ENCODE assay signal across 20 mouse cellular contexts in genomic region chr2:102385328-102385902, GRCm38 (mm10). TPM values are rescaled to one million over a fixed set of nuclear protein-coding genes. Genes with fewer than 3 reads are reported as not detected.
DNase-seq lines count a peak whose midpoint lies in the region; TF ChIP-seq lines count a peak whose summit lies in the region.
"Had no signal": no experiment of that assay in that cellular context is flagged by ENCODE, and none has a peak within 500 bp of the region (broad histone marks: within the 10 kb centered on the region; RNA-seq: fewer than 3 reads in every experiment).

No protein-coding gene starts in this region.

- no peak overlapping the region for H3K9ac ChIP-seq in CH12.LX (ENCODE audit: insufficient read depth, low read depth)
- H3K9ac ChIP-seq in ES-E14 (ENCODE audit: insufficient read depth, low read depth, low read length, poor library complexity, severe bottlenecking): no peak overlapping the region
- H3K9ac ChIP-seq in MEL (ENCODE audit: control insufficient read depth, low read depth, low read length, poor library complexity, severe bottlenecking): no peak overlapping the region

- peaks cover 5 to 55% of the 10 kb centered on the region in 2 experiments; a peak in 3 of 4 replicates for H3K4me1 ChIP-seq in CH12.LX (ENCODE audit: control insufficient read depth in 1 of 2, insufficient read depth in 2 of 2)
- no peaks in the 10 kb centered on the region for H3K4me1 ChIP-seq in ES-E14 (ENCODE audit: control insufficient read depth in 2 of 2, insufficient read depth in 2 of 2, low read length in 2 of 2, poor library complexity in 1 of 2)
- peaks cover 4 to 7% of the 10 kb centered on the region in 2 experiments for H3K4me1 ChIP-seq in MEL (ENCODE audit: control insufficient read depth in 1 of 2, insufficient read depth in 2 of 2, low read length in 2 of 2)

- no peak overlapping the region for H3K4me3 ChIP-seq in CH12.LX (replicated peaks in 1 of 3; ENCODE audit: low read depth in 2 of 3, low read length in 2 of 3, poor library complexity in 1 of 3)
- H3K4me3 ChIP-seq in ES-E14 (ENCODE audit: insufficient read depth in 1 of 2, low read depth in 1 of 2, low read length in 2 of 2, poor library complexity in 1 of 2, severe bottlenecking in 1 of 2): no peak overlapping the region
- H3K4me3 ChIP-seq in MEL (ENCODE audit: control insufficient read depth in 1 of 2, insufficient read depth in 1 of 2, low read depth in 2 of 2, low read length in 2 of 2): no peak overlapping the region

- in situ Hi-C loops in CH12.LX (cut with MboI; ENCODE audit: low pct_ligation_motif_present, low pct_unique_long_range_greater_than_20kb, low sequenced_read_pairs) (no loop called here), ES-E14 (cut with MboI; ENCODE audit: low sequenced_read_pairs in 2 of 2, unreplicated experiment in 2 of 2) (no loop called here)

- H3K36me3 ChIP-seq in CH12.LX (replicated peaks in 1 of 2; ENCODE audit: control insufficient read depth in 1 of 2, insufficient read depth in 1 of 2, low read length in 1 of 2) (peaks cover 0 to 24% of the 10 kb centered on the region in 2 experiments), ES-E14 (ENCODE audit: control insufficient read depth, insufficient read depth, low read length, poor library complexity, severe bottlenecking) (no peaks in the 10 kb centered on the region), MEL (ENCODE audit: control insufficient read depth in 1 of 2, insufficient read depth in 2 of 2, low read length in 2 of 2) (peaks cover 12 to 19% of the 10 kb centered on the region in 2 experiments)

- TF ChIP-seq CTCF in CH12.LX (conservative IDR thresholded peaks at IDR 0.05 in 1 of 2, IDR thresholded peaks at IDR 0.05 in 1 of 2; ENCODE audit: low read depth in 2 of 2, low read length in 2 of 2) (no peak), MEL (IDR thresholded peaks at IDR 0.05 in 2 of 3, conservative IDR thresholded peaks at IDR 0.05 in 1 of 3; ENCODE audit: control insufficient read depth in 1 of 3, insufficient read depth in 1 of 3, low read depth in 2 of 3, low read length in 3 of 3, poor library complexity in 1 of 3, severe bottlenecking in 1 of 3) (no peak)

- H3K27me3 ChIP-seq in CH12.LX (replicated peaks): no peaks in the 10 kb centered on the region
- no peaks in the 10 kb centered on the region for H3K27me3 ChIP-seq in MEL (ENCODE audit: control insufficient read depth in 1 of 2, insufficient read depth in 2 of 2, low read length in 2 of 2)
- H3K27me3 ChIP-seq: Patski had no signal

- dilution Hi-C loops in CH12.LX (cut with MboI; ENCODE audit: extremely low pct_ligation_motif_present, extremely low pct_unique_long_range_greater_than_20kb, low sequenced_read_pairs): no loop called here

- no peak for TF ChIP-seq RAD21 in CH12.LX (IDR thresholded peaks at IDR 0.05; ENCODE audit: low read depth, low read length)
- TF ChIP-seq RAD21 in MEL (IDR thresholded peaks at IDR 0.05; ENCODE audit: low read depth, low read length): no peak

- H3K4me2 ChIP-seq in CH12.LX (ENCODE audit: insufficient read depth, low read depth, poor library complexity, severe bottlenecking): no peak overlapping the region

- TF ChIP-seq POLR2A in CH12.LX (IDR thresholded peaks at IDR 0.05; ENCODE audit: low read depth, low read length) (no peak), MEL (IDR thresholded peaks at IDR 0.05; ENCODE audit: control insufficient read depth in 1 of 2, insufficient read depth in 1 of 2, low read depth in 1 of 2, low read length in 2 of 2, poor library complexity in 1 of 2) (no peak)

- H3K79me2 ChIP-seq in CH12.LX (replicated peaks; ENCODE audit: control insufficient read depth, extremely low read depth, insufficient read depth, poor library complexity, severe bottlenecking): peaks cover 41% of the 10 kb centered on the region
- peaks cover 43% of the 10 kb centered on the region for H3K79me2 ChIP-seq in MEL (ENCODE audit: control insufficient read depth, insufficient read depth, low read length, poor library complexity)

- no peak overlapping the region for H3K27ac ChIP-seq in CH12.LX (ENCODE audit: insufficient read depth, low read depth)
- H3K27ac ChIP-seq in ES-E14 (ENCODE audit: insufficient read depth, low read depth, low read length, poor library complexity, severe bottlenecking): no peak overlapping the region
- H3K27ac ChIP-seq in MEL (ENCODE audit: control insufficient read depth, low read depth, low read length): no peak overlapping the region

- TF ChIP-seq EP300 in CH12.LX (IDR thresholded peaks at IDR 0.05; ENCODE audit: low read length) (no peak), MEL (IDR thresholded peaks at IDR 0.05; ENCODE audit: low read depth in 1 of 2, low read length in 2 of 2) (no peak)

- DNase-seq in CH12.LX (ENCODE audit: extremely low read depth): no peak
- no peak for DNase-seq in ES-E14 (ENCODE audit: low read depth, low spot score)
- no peak for DNase-seq in MEL (ENCODE audit: low read depth, low spot score)
- DNase-seq in urinary bladder, postnatal 36 days (ENCODE audit: low spot score in 2 of 2): no peak
- no peak for DNase-seq in layer of hippocampus, adult 8-10 months (ENCODE audit: low spot score in 2 of 2)
- no peak for DNase-seq in heart, adult 18-20 months
- DNase-seq: adrenal gland, adult 2 months; adrenal gland, adult 8-10 months; adrenal gland, postnatal 10 days; adrenal gland, postnatal 14 days; adrenal gland, postnatal 25 days; adrenal gland, postnatal 36 days; B cell, adult 2 months; cerebellum, adult 11 months; cerebellum, adult 11-12 months; cerebellum, adult 18-20 months; cerebellum, adult 2 months; cerebellum, adult 8-10 months; cerebellum, adult 9-10 months had no signal

- H3K9me3 ChIP-seq in CH12.LX (replicated peaks; ENCODE audit: low read length): peaks cover 2% of the 10 kb centered on the region
- no peaks in the 10 kb centered on the region for H3K9me3 ChIP-seq in ES-E14 (ENCODE audit: control insufficient read depth, insufficient read depth, low read depth, low read length)
- H3K9me3 ChIP-seq in MEL (replicated peaks; ENCODE audit: insufficient read depth, low read length): no peaks in the 10 kb centered on the region

TF ChIP-seq in CH12.LX, 34 proteins besides CTCF, POLR2A, EP300 and RAD21:
- peak; percentile 71; the same call in 1 of the 2 replicates for TF ChIP-seq ZNF384 (IDR thresholded peaks at IDR 0.05; ENCODE audit: low read depth, low read length)
- TF ChIP-seq RCOR1 (conservative IDR thresholded peaks at IDR 0.05; ENCODE audit: low read depth, low read length): no peak
- no peak for TF ChIP-seq POLR2AphosphoS2 (IDR thresholded peaks at IDR 0.05; ENCODE audit: low read depth, low read length)
- no peak for TF ChIP-seq ZKSCAN1 (IDR thresholded peaks at IDR 0.05; ENCODE audit: borderline replicate concordance, low read depth, low read length)

TF ChIP-seq in ES-E14, 5 proteins besides CTCF, POLR2A, EP300 and RAD21:
- no peak for TF ChIP-seq CHD2 (IDR thresholded peaks at IDR 0.05; ENCODE audit: low read depth, low read length)
- TF ChIP-seq ZC3H11A (IDR thresholded peaks at IDR 0.05; ENCODE audit: borderline replicate concordance, low read depth, low read length): no peak
- TF ChIP-seq ZNF384 (IDR thresholded peaks at IDR 0.05; ENCODE audit: low read depth, low read length): peak; percentile 92; the same call in 1 of the 2 replicates
- TF ChIP-seq HCFC1 (IDR thresholded peaks at IDR 0.05; ENCODE audit: borderline replicate concordance, insufficient read depth, low read length): no peak

TF ChIP-seq in MEL, 35 proteins besides CTCF, POLR2A, EP300 and RAD21:
- peak; percentile 77; the same call in 1 of the 2 replicates for TF ChIP-seq ZNF384 (IDR thresholded peaks at IDR 0.05; ENCODE audit: low read depth, low read length)
- TF ChIP-seq SMC3 (IDR thresholded peaks at IDR 0.05; ENCODE audit: low read depth, low read length): no peak
- TF ChIP-seq SIN3A (IDR thresholded peaks at IDR 0.05; ENCODE audit: low read length): no peak
- no peak for TF ChIP-seq MEF2A (IDR thresholded peaks at IDR 0.05; ENCODE audit: extremely low read depth, insufficient replicate concordance, low read depth, low read length, poor library complexity, severe bottlenecking)
- no peak for TF ChIP-seq GATA1 (IDR thresholded peaks at IDR 0.05; ENCODE audit: low read depth, low read length)
TF ChIP-seq in MEL: peak in this region for 1.

RNA-seq across cellular contexts. Expression of gene Trim44, which starts 22.2 kb away (rescaled TPM):
- total RNA-seq in CH12.LX (2012; rRNA removed) (20.7 and 22.7 TPM in 2 replicates), CH12.LX (2014; rRNA removed) (26.9 and 28.0 TPM in 2 replicates), ES-E14 (2012; rRNA removed) (26.1 and 32.0 TPM in 2 replicates), MEL (2012; rRNA removed) (19.2 and 21.7 TPM in 2 replicates)
- polyA plus RNA-seq in CH12.LX (2012; ENCODE audit: insufficient read length, low read depth) (77.5 and 80.9 TPM in 2 replicates), MEL (2012; ENCODE audit: insufficient read depth in 1 of 2, insufficient read length in 2 of 2, low read depth in 1 of 2, low replicate concordance in 2 of 2, missing spikeins in 1 of 2) (10 to 100 TPM; 49.1 to 55.3 TPM)
- total RNA-seq in layer of hippocampus, adult 8-10 months (2022): 100 to 1,000 TPM; 163 to 178 (median 170) TPM
- total RNA-seq in heart, adult 18-20 months (2021): 10 to 100 TPM; 28.1 to 28.2 TPM

Comparison
In these comparisons a context has a peak if more than half of its experiments do, and no peak if none do; other contexts are left out.
1. Of the 35 proteins assayed by ChIP-seq in both MEL and CH12.LX: peak only in MEL: none; only in CH12.LX: none; in both: ZNF384; in neither: 34.